Mouse (Mus musculus): ENCODE data around the gene Serhl.
"Not testable (repeated sequence)": the region's sequence is repeated elsewhere in the genome, so short reads cannot be mapped to it uniquely, and the experiment has no call there.

The Serhl gene

GRCm38 (mm10) chr15:83089429-83089605 is at the start of gene Serhl:
Serhl (plus strand) TSS chr15:83089506.
- no peak for DNase-seq (ENCODE audit: low read depth, low spot score)

- DNase-seq (ENCODE audit: low read depth, low spot score) = no peak
Observed at GRCm38 (mm10) chr15:83040156-83040555, 49.1 kb upstream of the Serhl start.

DNA sequence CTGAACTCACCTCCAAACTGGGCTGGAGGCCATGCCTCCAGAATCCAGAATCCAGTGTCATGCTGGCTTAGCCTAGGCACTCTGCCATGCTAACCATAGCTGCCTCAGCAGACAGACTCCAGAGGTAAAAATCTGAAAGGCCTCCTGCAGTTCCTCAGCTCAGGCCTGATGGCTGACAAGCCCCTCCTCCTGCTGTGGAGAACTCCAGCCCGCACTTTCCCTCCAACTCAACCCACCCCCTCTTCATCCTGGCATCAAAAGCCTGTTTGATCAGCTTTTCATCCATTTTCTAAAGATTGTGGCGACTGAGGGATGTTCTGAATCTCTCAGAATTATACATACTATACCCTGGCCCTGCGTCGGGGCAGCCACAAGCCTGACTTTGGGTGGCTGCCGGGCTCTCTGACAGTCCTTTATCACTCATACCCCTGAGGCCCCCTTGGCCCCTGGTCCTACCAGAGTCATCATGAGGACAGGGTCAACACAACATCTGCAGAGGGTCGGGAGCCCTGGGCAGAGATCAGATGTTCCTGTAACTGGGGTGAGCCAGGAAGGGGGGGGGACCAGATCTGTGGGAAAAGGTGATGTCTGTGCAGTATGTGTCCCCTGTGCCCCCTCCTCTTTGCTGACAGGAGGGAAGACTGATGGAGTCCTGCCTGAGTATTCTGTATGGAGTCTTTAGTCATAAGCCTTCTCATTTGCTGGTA is 46.5 kb upstream of the Serhl start:
- no peak for DNase-seq (ENCODE audit: low read depth, low spot score)

DNA sequence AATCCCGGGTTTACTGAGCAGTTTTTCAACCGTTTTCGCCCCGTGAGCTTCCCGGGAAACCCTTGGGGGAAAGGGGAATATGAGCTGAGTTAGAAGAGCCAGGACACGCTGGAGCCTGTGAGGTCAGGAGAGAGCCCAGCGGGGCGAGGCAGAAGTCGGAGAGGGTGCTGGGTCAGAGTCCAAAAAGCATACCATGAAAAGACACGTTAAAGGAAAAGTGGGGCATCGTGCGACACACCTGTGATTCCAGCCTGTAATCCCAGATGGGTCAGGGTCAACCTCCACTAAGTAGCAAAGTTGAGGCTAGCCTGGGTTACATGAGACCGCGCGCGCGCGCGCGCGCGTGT is 46.0 kb upstream of the Serhl start:
- DNase-seq (ENCODE audit: low read depth, low spot score) = no peak

- not testable (repeated sequence) for DNase-seq (ENCODE audit: low read depth, low spot score)
Observed at GRCm38 (mm10) chr15:83045565-83045964, 43.7 kb upstream of the Serhl start.

DNA sequence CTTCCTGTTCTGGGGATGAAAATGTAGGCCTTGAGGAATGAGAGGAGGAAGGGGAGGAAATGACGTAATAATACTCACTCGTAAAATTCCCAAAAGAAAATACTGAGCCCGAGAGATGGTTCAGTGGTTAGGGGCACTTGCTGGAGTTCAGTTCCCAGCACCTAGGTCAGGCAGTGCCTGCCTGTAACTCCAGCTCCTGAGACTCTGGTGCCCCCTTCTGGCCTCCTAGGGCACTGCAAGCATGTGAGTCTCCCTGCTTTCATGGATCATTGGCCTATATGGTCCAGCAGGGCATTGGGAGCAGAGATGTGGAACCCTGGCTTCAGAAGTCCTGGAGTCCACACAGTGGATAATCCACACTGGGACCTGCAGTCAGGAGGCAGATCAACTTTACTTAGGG is 43.0 kb upstream of the Serhl start:
- no peak for DNase-seq (ENCODE audit: low read depth, low spot score)

GRCm38 (mm10) chr15:83046730-83047129 is 42.6 kb upstream of the Serhl start:
- DNase-seq (ENCODE audit: low read depth, low spot score) = no peak

GRCm38 (mm10) chr15:83052341-83053104 is 36.8 kb upstream of the Serhl start:
- no peak for DNase-seq (ENCODE audit: low read depth, low spot score)

- no peak for DNase-seq (ENCODE audit: low read depth, low spot score)
Observed at GRCm38 (mm10) chr15:83053261-83053660, 36.0 kb upstream of the Serhl start.

DNA sequence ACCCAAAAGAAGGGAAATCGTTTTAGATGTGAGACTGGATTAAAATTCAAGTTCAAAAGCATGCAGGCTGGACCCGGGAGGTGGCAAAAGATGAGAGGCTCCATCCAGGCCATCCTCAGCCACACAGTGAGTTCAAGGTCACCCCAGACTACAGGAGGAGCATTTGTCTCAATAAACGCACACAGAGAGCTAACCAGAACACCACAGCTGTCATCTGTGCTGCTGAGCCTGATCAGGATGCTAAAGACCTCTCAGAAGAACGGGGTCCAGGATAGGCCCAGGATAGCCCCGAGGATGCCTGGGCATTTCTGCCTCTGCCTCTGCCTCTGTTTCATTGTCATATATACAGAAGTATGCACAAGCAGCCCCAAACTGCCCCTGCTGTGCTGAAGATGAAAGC is 33.7 kb upstream of the Serhl start:
- DNase-seq (ENCODE audit: low read depth, low spot score) = no peak

- no peak for DNase-seq (ENCODE audit: low read depth, low spot score)
Observed at GRCm38 (mm10) chr15:83056378-83057083, 32.8 kb upstream of the Serhl start.

DNA sequence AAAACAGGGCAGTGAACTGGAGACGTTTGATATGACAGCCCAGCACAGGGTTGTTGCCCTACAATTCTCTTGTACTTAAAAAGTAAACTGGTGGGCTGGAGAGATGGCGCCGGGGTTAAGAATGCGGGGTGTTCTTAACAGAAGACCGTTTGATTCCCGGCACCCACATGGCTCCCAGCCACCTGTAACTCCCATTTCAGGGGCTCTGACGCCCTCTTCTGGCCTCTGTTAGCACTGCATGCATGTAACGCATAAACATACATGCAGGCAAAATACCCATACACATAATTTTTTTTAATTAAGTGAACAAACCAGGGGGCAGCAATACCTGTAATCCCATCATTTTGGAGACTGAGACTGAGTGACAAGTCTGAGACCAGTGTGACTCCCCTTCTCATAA is 31.8 kb upstream of the Serhl start:
- no peak for DNase-seq (ENCODE audit: low read depth, low spot score)

DNA sequence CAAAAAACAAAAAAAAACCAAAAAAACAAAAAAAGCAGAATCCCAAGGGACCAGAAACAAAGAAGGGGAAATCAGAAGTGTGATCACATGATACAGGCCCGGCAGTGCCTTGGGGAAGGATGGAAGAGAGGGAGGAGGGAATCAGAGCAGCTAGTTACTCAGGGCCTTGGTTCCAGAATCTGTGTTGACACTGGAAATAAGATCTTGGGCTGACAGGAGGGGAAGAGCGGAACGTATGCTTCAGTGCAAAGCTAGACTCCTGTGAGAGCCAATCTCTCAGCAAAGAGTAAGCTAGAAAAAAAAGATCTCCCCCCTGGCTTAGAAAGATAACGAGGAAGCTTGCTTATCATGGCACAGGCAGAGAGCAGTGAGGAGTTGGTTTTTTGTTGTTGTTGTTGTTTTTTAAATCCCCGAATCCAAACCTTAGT is 30.1 kb upstream of the Serhl start:
- no peak for DNase-seq (ENCODE audit: low read depth, low spot score)

- no peak for DNase-seq (ENCODE audit: low read depth, low spot score)
Observed at GRCm38 (mm10) chr15:83061689-83062088, 27.6 kb upstream of the Serhl start.

DNA sequence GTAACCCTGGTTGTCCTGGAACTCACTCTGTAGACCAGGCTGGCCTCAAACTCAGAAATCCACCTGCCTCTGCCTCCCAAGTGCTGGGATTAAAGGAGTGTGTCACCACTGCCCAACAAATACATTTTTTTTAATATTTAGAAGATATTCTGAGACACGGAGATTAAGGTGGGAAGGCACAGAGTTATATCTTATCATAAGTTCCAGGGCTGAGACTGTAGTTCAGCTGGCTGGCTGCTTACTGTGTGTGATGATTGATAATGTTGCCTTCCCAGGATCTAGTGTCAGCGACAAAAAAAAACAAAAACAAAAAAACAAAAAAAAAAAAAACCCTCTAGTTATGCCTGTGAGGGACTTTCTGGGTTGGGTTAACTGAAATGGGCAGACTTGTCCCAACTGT is 26.7 kb upstream of the Serhl start:
- DNase-seq (ENCODE audit: low read depth, low spot score) = not testable (repeated sequence)

DNA sequence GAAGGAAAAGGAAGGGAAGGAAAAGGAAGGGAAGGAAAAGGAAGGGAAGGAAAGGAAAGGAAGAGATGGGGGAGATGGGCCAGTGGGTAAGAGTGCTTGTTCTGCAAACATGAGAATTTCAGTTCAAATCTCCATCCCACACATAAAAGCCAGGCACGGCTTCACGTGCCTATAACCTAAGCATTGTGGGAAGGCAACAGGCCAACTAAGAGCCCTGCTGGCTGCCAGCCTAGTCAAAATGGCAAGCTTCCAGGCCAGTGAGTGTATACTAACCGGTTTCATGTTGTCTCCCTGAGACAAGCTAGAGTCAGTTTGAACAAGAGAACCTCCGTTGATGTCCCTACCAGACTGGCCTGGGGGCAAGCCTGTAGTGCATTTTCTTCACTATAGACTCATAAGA is 23.8 kb upstream of the Serhl start:
- DNase-seq (ENCODE audit: low read depth, low spot score) = no peak

DNA sequence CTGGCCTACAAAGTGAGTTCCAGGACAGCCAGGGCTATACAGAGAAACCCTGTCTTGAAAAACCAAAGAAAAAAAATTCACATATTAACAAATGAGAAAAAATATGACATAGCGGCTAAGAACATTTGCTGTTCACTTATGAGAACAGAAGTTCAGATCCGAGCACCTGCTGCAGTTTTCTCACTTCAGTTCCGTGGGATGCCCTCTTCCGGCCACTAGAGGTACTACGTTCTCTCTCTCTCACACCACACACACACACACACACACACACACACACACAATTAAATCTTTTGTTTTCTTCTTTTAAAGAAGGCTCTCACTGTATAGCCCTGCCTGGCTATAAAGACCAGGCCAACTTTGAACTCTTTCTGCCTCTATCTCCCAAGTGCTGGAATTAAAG is 21.0 kb upstream of the Serhl start:
- no peak for DNase-seq (ENCODE audit: low read depth, low spot score)

DNA sequence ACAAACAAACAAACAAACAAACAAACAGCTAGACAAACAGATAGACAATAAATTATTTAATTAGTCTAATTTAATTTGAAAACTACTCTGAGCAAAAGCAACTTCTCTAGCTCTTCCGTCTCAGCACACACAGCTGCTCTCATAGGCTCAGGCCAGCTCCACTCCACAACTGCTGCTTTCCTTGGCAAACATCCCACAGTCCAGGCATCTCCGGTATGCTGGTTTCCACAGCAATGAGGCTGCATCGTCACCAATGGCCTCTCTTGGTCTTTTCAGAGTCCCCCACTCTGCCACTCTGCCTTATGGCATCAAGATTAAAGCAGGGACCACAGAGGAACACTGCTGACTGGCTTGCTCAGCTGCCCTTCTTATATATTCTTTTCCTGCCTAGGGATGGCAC is 18.4 kb upstream of the Serhl start:
- DNase-seq (ENCODE audit: low read depth, low spot score) = no peak

- DNase-seq (ENCODE audit: low read depth, low spot score) = no peak
Observed at GRCm38 (mm10) chr15:83071752-83072151, 17.6 kb upstream of the Serhl start.

DNA sequence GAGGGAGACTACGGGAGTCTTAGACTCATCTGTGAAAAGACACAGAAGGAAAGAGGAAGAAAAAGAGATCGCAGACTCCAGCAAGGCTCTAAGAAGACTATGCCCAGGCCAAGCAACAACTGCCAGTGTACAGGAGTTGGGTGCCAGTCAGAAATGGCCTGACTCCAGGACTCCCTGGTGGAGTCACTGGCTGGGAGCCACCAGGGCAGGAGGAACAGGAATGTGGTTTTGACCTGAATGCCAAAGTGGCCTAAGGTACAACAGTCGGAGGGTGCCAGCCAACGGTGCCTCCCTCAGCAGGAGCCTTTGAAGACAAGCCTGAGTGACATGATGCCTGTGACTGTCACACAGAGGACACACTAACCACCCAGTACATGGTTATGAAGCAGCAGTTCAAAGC is 15.1 kb upstream of the Serhl start:
- no peak for DNase-seq (ENCODE audit: low read depth, low spot score)

DNA sequence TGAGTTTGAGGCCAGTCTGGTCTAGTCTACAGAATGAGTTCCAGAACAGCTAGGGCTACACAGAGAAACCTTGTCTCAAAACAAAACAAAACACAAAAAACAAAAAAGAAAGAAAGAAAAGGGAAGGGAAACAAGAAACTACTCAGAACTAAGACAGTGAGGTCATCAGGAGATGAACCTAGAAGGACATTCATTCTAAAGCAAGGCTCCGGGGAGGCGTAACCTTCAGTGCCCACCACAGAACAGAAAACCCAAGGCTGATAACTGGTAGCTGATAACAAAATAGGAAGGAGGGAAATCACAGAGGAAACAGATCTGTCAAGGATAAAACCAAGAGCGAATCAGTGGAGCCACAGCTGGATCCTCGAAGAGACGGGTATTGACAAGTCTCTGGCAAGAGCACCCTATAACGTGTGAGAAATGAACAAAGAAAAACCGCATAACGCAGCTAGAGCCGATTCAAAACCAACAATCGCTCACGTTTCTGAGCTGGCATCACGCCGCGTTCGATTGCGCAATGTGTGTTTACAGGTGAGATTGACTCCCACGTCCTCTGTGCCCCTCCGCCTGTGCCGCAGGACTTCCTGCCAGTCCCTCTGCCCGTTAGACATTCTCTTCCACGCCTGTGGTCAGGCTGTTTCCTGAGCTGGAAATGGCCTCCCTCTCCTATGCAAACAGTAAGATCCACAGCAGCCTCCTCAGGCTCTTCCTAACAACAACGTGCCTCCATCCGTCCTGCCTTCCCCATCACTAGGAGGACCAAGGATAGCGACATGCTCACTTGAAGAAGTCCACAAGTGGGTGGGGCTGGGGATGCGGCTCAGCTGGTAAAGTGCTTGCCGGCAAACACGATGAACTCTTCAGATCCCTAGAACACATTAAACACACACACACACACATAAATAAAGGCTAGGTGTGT is 13.4 kb upstream of the Serhl start:
- DNase-seq (ENCODE audit: low read depth, low spot score) = no peak

GRCm38 (mm10) chr15:83083530-83083929 is 5.8 kb upstream of the Serhl start:
- no peak for DNase-seq (ENCODE audit: low read depth, low spot score)
